Mouse (Mus musculus) kidney, adult 2 months (tissue): ENCODE results near the gene Mettl26.

ENCODE experiments used
- CTCF ChIP-seq: fragments of 200-500 bp; conservative IDR thresholded peaks from 2 replicates; pipeline ENCODE4 v1.5.1; 2011; ENCODE audit warnings: low read depth, mild to moderate bottlenecking, control low read depth, low read length, moderate library complexity, mixed read lengths; ENCODE audit not compliant: insufficient read depth, insufficient read length
- POLR2A ChIP-seq: fragments of 200-500 bp; IDR thresholded peaks from one replicate; pipeline ENCODE4 v1.6.1; 2011; ENCODE audit warnings: low read depth, low read length, control low read depth

DNA sequence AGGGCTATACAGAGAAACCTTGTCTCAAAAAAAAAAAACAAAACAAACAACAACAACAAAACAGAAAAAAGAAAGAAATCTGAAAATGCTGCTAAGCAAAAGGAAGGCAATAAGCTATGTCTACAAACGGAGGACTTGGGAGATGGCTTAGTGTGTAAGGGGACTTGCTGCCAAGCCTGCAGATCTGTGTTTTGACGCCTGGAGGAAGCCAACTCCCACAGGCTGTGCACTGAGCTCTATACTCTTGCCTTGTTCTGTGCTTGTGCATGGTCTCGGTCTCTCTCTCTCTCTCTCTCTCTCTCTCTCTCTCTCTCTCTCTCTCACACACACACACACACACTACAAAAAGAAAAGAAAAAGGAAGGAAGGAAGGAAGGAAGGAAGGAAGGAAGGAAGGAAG lies 14.0 kb downstream of the Mettl26 start:
- no peak for TF ChIP-seq CTCF
- no peak for TF ChIP-seq POLR2A
